Mouse (Mus musculus) right cerebral cortex, adult 18-20 months (tissue): ENCODE measurements around the gene Ccl27a.

ENCODE experiments used
- DNase-seq: peaks from one replicate; pipeline ENCODE4 v3.0.0; 2022; ENCODE audit warnings: mixed read lengths

Gene Ccl27a

GRCm38 (mm10) chr4:41754797-41755337 is 19.2 kb downstream of the Ccl27a start, which contains the start of gene Galt:
Galt (plus strand) TSS chr4:41755228.
- no peak for DNase-seq

GRCm38 (mm10) chr4:41745021-41745420 is 29.0 kb downstream of the Ccl27a start:
- no peak for DNase-seq

- DNase-seq: no peak
Measured at GRCm38 (mm10) chr4:41744131-41744530, 29.9 kb downstream of the Ccl27a start.

GRCm38 (mm10) chr4:41741158-41741560 is 32.9 kb downstream of the Ccl27a start:
- DNase-seq: peak; percentile 96

- DNase-seq: peak; percentile 83
Measured at GRCm38 (mm10) chr4:41740380-41741157, 33.5 kb downstream of the Ccl27a start.

GRCm38 (mm10) chr4:41739260-41739659 is 34.8 kb downstream of the Ccl27a start:
- no peak for DNase-seq

GRCm38 (mm10) chr4:41738256-41738603 is 35.8 kb downstream of the Ccl27a start:
- DNase-seq: no peak

- DNase-seq: peak; percentile 77
Measured at GRCm38 (mm10) chr4:41737602-41738255, 36.3 kb downstream of the Ccl27a start.

GRCm38 (mm10) chr4:41731052-41731765 is 42.8 kb downstream of the Ccl27a start, which contains the start of gene Arid3c:
Arid3c (minus strand) TSS chr4:41731142.
- no peak for DNase-seq

GRCm38 (mm10) chr4:41726826-41727621 is 47.0 kb downstream of the Ccl27a start:
- DNase-seq: no peak

GRCm38 (mm10) chr4:41722918-41723351 is 51.1 kb downstream of the Ccl27a start, which contains the start of gene Dctn3:
Dctn3 (minus strand) TSS chr4:41723170.
- DNase-seq: peak; percentile 95
